Mouse (Mus musculus): Measurements from ENCODE around the gene Hfe2. TPM values are rescaled to one million over a fixed set of nuclear protein-coding genes. Genes with fewer than 3 reads are reported as not detected.
"Not testable (repeated sequence)": the region's sequence is repeated elsewhere in the genome, so short reads cannot be mapped to it uniquely, and the experiment has no call there.

Hfe2 gene
- polyA plus RNA-seq (2017; shearing (Covaris generic)), result not detected

GRCm38 (mm10) chr3:96524914-96525313, at the start of gene Hfe2:
TSS of gene Hfe2 (plus strand) at chr3:96525172.
- ATAC-seq, result no peak

GRCm38 (mm10) chr3:96477084-96477483, 47.9 kb upstream of the Hfe2 start:
- ATAC-seq, result no peak

GRCm38 (mm10) chr3:96477558-96477957, 47.4 kb upstream of the Hfe2 start:
- ATAC-seq, result no peak

GRCm38 (mm10) chr3:96479249-96479648, 45.7 kb upstream of the Hfe2 start:
- ATAC-seq, result no peak

GRCm38 (mm10) chr3:96480684-96481270, 44.2 kb upstream of the Hfe2 start:
- ATAC-seq, result no peak

GRCm38 (mm10) chr3:96481856-96482255, 43.1 kb upstream of the Hfe2 start:
- ATAC-seq, result no peak

GRCm38 (mm10) chr3:96482451-96482850, 42.5 kb upstream of the Hfe2 start:
- no peak for ATAC-seq

- ATAC-seq, result not testable (repeated sequence)
These were observed 41.9 kb upstream of the Hfe2 start for GRCm38 (mm10) chr3:96483044-96483443.

- ATAC-seq, result no peak
These were observed 41.0 kb upstream of the Hfe2 start for GRCm38 (mm10) chr3:96483946-96484345.

- ATAC-seq, result no peak
These were observed 40.1 kb upstream of the Hfe2 start for GRCm38 (mm10) chr3:96484921-96485320.

- no peak for ATAC-seq
These were observed 39.6 kb upstream of the Hfe2 start for GRCm38 (mm10) chr3:96485361-96485760.

GRCm38 (mm10) chr3:96486064-96486827, 38.7 kb upstream of the Hfe2 start:
- ATAC-seq, result peak; percentile 33

- peak; percentile 43 for ATAC-seq
These were observed 38.0 kb upstream of the Hfe2 start for GRCm38 (mm10) chr3:96486828-96487559.

- ATAC-seq, result peak; percentile 10
These were observed 37.2 kb upstream of the Hfe2 start for GRCm38 (mm10) chr3:96487596-96488289.

- ATAC-seq, result peak; percentile 55
These were observed 36.6 kb upstream of the Hfe2 start for GRCm38 (mm10) chr3:96488290-96488906.

- peak; percentile 34 for ATAC-seq
These were observed 35.9 kb upstream of the Hfe2 start for GRCm38 (mm10) chr3:96488907-96489629.

GRCm38 (mm10) chr3:96489636-96490035, 35.3 kb upstream of the Hfe2 start:
- ATAC-seq, result not testable (repeated sequence)

- not testable (repeated sequence) for ATAC-seq
These were observed 30.5 kb upstream of the Hfe2 start for GRCm38 (mm10) chr3:96494456-96494855.

GRCm38 (mm10) chr3:96494912-96495311, 30.1 kb upstream of the Hfe2 start:
- no peak for ATAC-seq

- ATAC-seq, result no peak
These were observed 29.3 kb upstream of the Hfe2 start for GRCm38 (mm10) chr3:96495490-96496210.

GRCm38 (mm10) chr3:96496216-96496615, 28.8 kb upstream of the Hfe2 start:
- no peak for ATAC-seq
